In genomic region chr2:112831423-112832305, GRCm38 (mm10) we compare ENCODE assay signal across 23 mouse cellular contexts.
DNase-seq lines count a peak whose midpoint lies in the region; ATAC-seq and TF ChIP-seq lines count a peak whose summit lies in the region.
"Had no signal": no experiment of that assay in that cellular context is flagged by ENCODE, and none has a peak within 500 bp of the region (broad histone marks: within the 10 kb centered on the region; RNA-seq: fewer than 3 reads in every experiment).

No protein-coding gene starts in this region.

- no peak overlapping the region for H3K9ac ChIP-seq in midbrain, embryonic 15.5 days
- H3K9ac ChIP-seq in limb, embryonic 11.5 days (ENCODE audit: low read length) = no peak overlapping the region
- H3K9ac ChIP-seq: embryonic facial prominence, embryonic 12.5 days; hindbrain, embryonic 15.5 days; limb, embryonic 15.5 days; liver, embryonic 14.5 days; lung, embryonic 15.5 days had no signal

- no peaks in the 10 kb centered on the region for H3K36me3 ChIP-seq in midbrain, embryonic 10.5 days
- no peaks in the 10 kb centered on the region for H3K36me3 ChIP-seq in midbrain, embryonic 15.5 days (replicated peaks)
- H3K36me3 ChIP-seq in limb, embryonic 11.5 days (ENCODE audit: control insufficient read depth, insufficient read depth, low read length) = no peaks in the 10 kb centered on the region
- H3K36me3 ChIP-seq: embryonic facial prominence, embryonic 12.5 days; hindbrain, embryonic 15.5 days; limb, embryonic 15.5 days; lung, embryonic 15.5 days had no signal

- ATAC-seq in midbrain, embryonic 15.5 days (replicated peaks) = no peak; the same call in 1 of the 2 replicates
- ATAC-seq in limb, embryonic 11.5 days (ENCODE audit: insufficient number of reproducible peaks, low FRiP score, low TSS enrichment, low read depth) = peak; percentile 65; the same call in 1 of the 2 replicates
- ATAC-seq: activated CD4-positive, CD25-positive, alpha-beta regulatory T cell, adult 4 months; forebrain, embryonic 16.5 days; intestine, postnatal 0 days had no signal

- H3K9me3 ChIP-seq in midbrain, embryonic 10.5 days (replicated peaks) = no peaks in the 10 kb centered on the region
- no peaks in the 10 kb centered on the region for H3K9me3 ChIP-seq in midbrain, embryonic 15.5 days
- no peaks in the 10 kb centered on the region for H3K9me3 ChIP-seq in limb, embryonic 11.5 days (ENCODE audit: control insufficient read depth, low read length)
- H3K9me3 ChIP-seq: embryonic facial prominence, embryonic 12.5 days; hindbrain, embryonic 15.5 days; limb, embryonic 15.5 days; lung, embryonic 15.5 days had no signal

- TF ChIP-seq CTCF in lung, adult 2 months (IDR thresholded peaks at IDR 0.05; ENCODE audit: insufficient read depth, low read length) = no peak

- no peaks in the 10 kb centered on the region for H3K27me3 ChIP-seq in midbrain, embryonic 10.5 days (ENCODE audit: low read depth, poor library complexity, severe bottlenecking)
- H3K27me3 ChIP-seq in midbrain, embryonic 15.5 days (replicated peaks) = no peaks in the 10 kb centered on the region
- H3K27me3 ChIP-seq in limb, embryonic 11.5 days (ENCODE audit: control insufficient read depth, insufficient read depth, low read length) = no peaks in the 10 kb centered on the region
- H3K27me3 ChIP-seq: embryonic facial prominence, embryonic 12.5 days; hindbrain, embryonic 15.5 days; limb, embryonic 15.5 days; lung, embryonic 15.5 days had no signal

- WGBS in midbrain, embryonic 10.5 days = 29% methylated on average over 4 of the region's 4 CpGs
- 11% methylated on average over 4 of the region's 4 CpGs for WGBS in midbrain, embryonic 15.5 days
- 48% methylated on average over 4 of the region's 4 CpGs for WGBS in limb, embryonic 11.5 days
- WGBS in lung, adult 2 months = 31% methylated on average over 4 of the region's 4 CpGs

- H3K27ac ChIP-seq in midbrain, embryonic 10.5 days (replicated peaks) = peak overlapping the region; percentile 81
- no peak overlapping the region for H3K27ac ChIP-seq in midbrain, embryonic 15.5 days
- no peak overlapping the region for H3K27ac ChIP-seq in limb, embryonic 11.5 days (replicated peaks; ENCODE audit: low read depth, low read length)
- H3K27ac ChIP-seq: embryonic facial prominence, embryonic 12.5 days; hindbrain, embryonic 15.5 days; limb, embryonic 15.5 days; liver, embryonic 14.5 days; lung, embryonic 15.5 days had no signal

- H3K4me2 ChIP-seq in midbrain, embryonic 15.5 days = no peak overlapping the region
- no peak overlapping the region for H3K4me2 ChIP-seq in limb, embryonic 11.5 days (ENCODE audit: low read depth, severe bottlenecking)
- H3K4me2 ChIP-seq: embryonic facial prominence, embryonic 12.5 days; hindbrain, embryonic 15.5 days; limb, embryonic 15.5 days; lung, embryonic 15.5 days had no signal

- peaks cover 26% of the 10 kb centered on the region for H3K4me1 ChIP-seq in midbrain, embryonic 10.5 days
- 0 out of 2 replicates have a peak, but pooled peaks cover 5% of the 10 kb centered on the region for H3K4me1 ChIP-seq in midbrain, embryonic 15.5 days
- H3K4me1 ChIP-seq in limb, embryonic 11.5 days (ENCODE audit: control insufficient read depth, insufficient read depth, low read length) = 0 out of 2 replicates have a peak, but pooled peaks cover 5% of the 10 kb centered on the region
- no peaks in the 10 kb centered on the region for H3K4me1 ChIP-seq in lung, adult 2 months (ENCODE audit: control insufficient read depth, insufficient read depth, low read length)
- H3K4me1 ChIP-seq: hindbrain, embryonic 15.5 days; limb, embryonic 15.5 days; lung, embryonic 15.5 days had no signal

- no peak for TF ChIP-seq POLR2A in lung, adult 2 months (IDR thresholded peaks at IDR 0.05; ENCODE audit: borderline replicate concordance, extremely low read depth, low read depth, low read length)

- peak overlapping the region; percentile 28; the same call in 1 of the 2 replicates for H3K4me3 ChIP-seq in midbrain, embryonic 10.5 days
- H3K4me3 ChIP-seq in midbrain, embryonic 15.5 days = no peak overlapping the region
- no peak overlapping the region for H3K4me3 ChIP-seq in limb, embryonic 11.5 days (ENCODE audit: low read depth, low read length)
- H3K4me3 ChIP-seq in lung, adult 2 months (replicated peaks; ENCODE audit: extremely low read depth, low read depth, low read length) = no peak overlapping the region
- H3K4me3 ChIP-seq: embryonic facial prominence, embryonic 12.5 days; hindbrain, embryonic 15.5 days; limb, embryonic 15.5 days; lung, embryonic 15.5 days had no signal

- peak; percentile 41 for DNase-seq in midbrain, embryonic 10.5 days (ENCODE audit: low spot score)
- DNase-seq in embryo, embryonic 10 days (ENCODE audit: low spot score) = peak; percentile 56
- peak; percentile 46 for DNase-seq in embryo, embryonic 9.5 days (ENCODE audit: extremely low spot score)
- peak; percentile 29 for DNase-seq in limb, embryonic 11.5 days (ENCODE audit: low spot score)
- no peak for DNase-seq in lung, adult 2 months
- DNase-seq in thymus, postnatal 4 days = no peak
- DNase-seq: adrenal gland, adult 8-10 months; cerebellum, adult 18-20 months; cerebellum, postnatal 25 days; gastrocnemius, postnatal 36 days; heart, postnatal 36 days; kidney, postnatal 25 days; lung, postnatal 4 days; thymus, adult 18-20 months had no signal

Comparison
In these comparisons a context has a peak if more than half of its experiments do, and no peak if none do; other contexts are left out.
1. DNase-seq: peak in midbrain, embryonic 10.5 days (single experiment), embryo, embryonic 10 days (single experiment), embryo, embryonic 9.5 days (single experiment) and limb, embryonic 11.5 days (single experiment); none in lung, adult 2 months (single experiment) and thymus, postnatal 4 days (single experiment).